Mouse (Mus musculus): Measurements from ENCODE around the gene Ly6g5b.

DNA sequence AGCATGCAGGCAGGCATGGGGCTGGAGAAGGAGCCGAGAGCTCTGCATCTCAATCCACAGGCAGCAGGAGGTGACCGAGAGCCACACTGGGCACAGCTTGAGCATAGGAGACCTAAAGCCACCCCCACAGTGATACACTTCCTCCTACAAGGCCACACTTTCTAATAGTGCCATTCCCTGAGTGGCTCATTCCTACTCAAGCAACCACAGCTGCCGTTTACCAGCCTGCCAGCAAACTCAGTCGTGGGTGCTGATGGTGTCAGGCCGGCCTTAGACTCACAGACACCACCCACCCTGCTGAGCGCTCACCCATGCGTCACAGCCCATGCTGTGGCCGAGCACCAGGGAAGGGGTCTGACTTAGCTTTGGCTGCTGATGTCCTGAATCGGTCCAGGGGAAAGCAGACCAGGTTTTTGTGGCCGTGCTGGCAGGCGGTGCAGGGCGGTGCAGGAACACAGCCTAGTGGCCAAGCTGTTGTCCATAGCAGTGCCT is 18.0 kb downstream of the Ly6g5b start:
- TF ChIP-seq CTCF (IDR thresholded peaks at IDR 0.05; ENCODE audit: control insufficient read depth, insufficient read depth, insufficient replicate concordance, low read depth, low read length) = no peak
- TF ChIP-seq POLR2A (IDR thresholded peaks at IDR 0.05; ENCODE audit: control insufficient read depth, low read depth, low read length) = no peak
